Mouse (Mus musculus) forebrain, embryonic 16.5 days (tissue): ENCODE measurements around the gene Mpst. TPM values are rescaled to one million over a fixed set of nuclear protein-coding genes. Genes with fewer than 3 reads are reported as not detected.

Experiments used
- ATAC-seq: fragments of 200-750 bp; cut with Nextera tagmentation; 2 replicates; pipeline ENCODE4 v1.8.0; 2017; ENCODE audit warnings: mild to moderate bottlenecking, moderate library complexity
- H3K27ac ChIP-seq: fragments of 300-500 bp; sonication (generic); 2 replicates; pipeline ENCODE4 v1.5.1; 2014; ENCODE audit warnings: low read length, control low read depth
- H3K27me3 ChIP-seq: fragments of 300-500 bp; sonication (generic); replicated peaks from 2 replicates; pipeline ENCODE4 v1.6.1; 2014; ENCODE audit warnings: low read length; ENCODE audit not compliant: control insufficient read depth, insufficient read depth
- H3K36me3 ChIP-seq: fragments of 300-500 bp; sonication (generic); 2 replicates; pipeline ENCODE4 v1.6.1; 2014; ENCODE audit not compliant: control insufficient read depth, insufficient read depth
- H3K4me1 ChIP-seq: fragments of 300-500 bp; sonication (generic); replicated peaks from 2 replicates; pipeline ENCODE4 v1.6.1; 2014; ENCODE audit warnings: low read length; ENCODE audit not compliant: control insufficient read depth, insufficient read depth
- H3K4me2 ChIP-seq: fragments of 300-500 bp; sonication (generic); 2 replicates; pipeline ENCODE4 v1.6.1; 2014; ENCODE audit warnings: mild to moderate bottlenecking, low read length, control low read depth
- H3K4me3 ChIP-seq: fragments of 300-500 bp; sonication (generic); replicated peaks from 2 replicates; pipeline ENCODE4 v1.5.1; 2014; ENCODE audit warnings: mild to moderate bottlenecking, low read length, control low read depth
- H3K9ac ChIP-seq: fragments of 300-500 bp; sonication (generic); replicated peaks from 2 replicates; pipeline ENCODE4 v1.6.1; 2014; ENCODE audit warnings: low read depth, low read length, control low read depth
- H3K9me3 ChIP-seq: fragments of 300-500 bp; sonication (generic); 2 replicates; pipeline ENCODE4 v1.6.1; 2016; ENCODE audit warnings: low read length; ENCODE audit not compliant: control insufficient read depth
- WGBS: fragments of 180-500 bp; shearing (Covaris S2); extraction: QIAGEN DNeasy Blood & Tissue Kit; methylation state at CpG from one replicate; pipeline ENCODE4 v1.1.7; 2014; 5-methylcytosine and 5-hydroxymethylcytosine counted together
- polyA plus RNA-seq: library from polyadenylated mRNA; unstranded; fragments of >200 nt; fragmentation: Nextera tagmentation; extraction: Ambion mirVana; gene quantifications from 2 replicates; pipeline ENCODE4 v1.2.1, GENCODE M21; 2015

Mpst gene
- polyA plus RNA-seq, 1 experiment from 2014 or later = 5.0 TPM

- 53% methylated on average over 2 of the region's 2 CpGs for WGBS
These were observed 45.0 kb downstream of the Mpst start for GRCm38 (mm10) chr15:78451201-78451600.

GRCm38 (mm10) chr15:78452929-78453328 is 46.7 kb downstream of the Mpst start:
- no peak for ATAC-seq
- Histone ChIP-seq H3K4me1 (peaks cover 6% of the 10 kb centered on the region), H3K4me2 (no peak overlapping the region), H3K4me3 (no peak overlapping the region), H3K9ac (no peak overlapping the region), H3K9me3 (no peaks in the 10 kb centered on the region), H3K36me3 (no peaks in the 10 kb centered on the region), H3K27me3 (no peaks in the 10 kb centered on the region), H3K27ac (no peak overlapping the region)
- WGBS = 90% methylated on average over 3 of the region's 3 CpGs

More at GRCm38 (mm10) chr15:78451201-78451600, 45.0 kb downstream of the Mpst start:
- Histone ChIP-seq H3K4me2 (no peak overlapping the region), H3K9me3 (no peaks in the 10 kb centered on the region), H3K27me3 (no peaks in the 10 kb centered on the region), H3K36me3 (no peaks in the 10 kb centered on the region), H3K4me1 (peaks cover 9% of the 10 kb centered on the region), H3K27ac (no peak overlapping the region), H3K4me3 (no peak overlapping the region), H3K9ac (no peak overlapping the region)
- no peak for ATAC-seq

- no peak overlapping the region for H3K4me3 ChIP-seq
- no peaks in the 10 kb centered on the region for H3K9me3 ChIP-seq
- no peak for ATAC-seq
- H3K27ac ChIP-seq = no peak overlapping the region
- H3K4me2 ChIP-seq = no peak overlapping the region
- WGBS = 67% methylated on average over 4 of the region's 4 CpGs
- H3K4me1 ChIP-seq = no peaks in the 10 kb centered on the region
- no peaks in the 10 kb centered on the region for H3K27me3 ChIP-seq
- no peaks in the 10 kb centered on the region for H3K36me3 ChIP-seq
- no peak overlapping the region for H3K9ac ChIP-seq
These were observed 49.0 kb downstream of the Mpst start for GRCm38 (mm10) chr15:78455168-78455567.

DNA sequence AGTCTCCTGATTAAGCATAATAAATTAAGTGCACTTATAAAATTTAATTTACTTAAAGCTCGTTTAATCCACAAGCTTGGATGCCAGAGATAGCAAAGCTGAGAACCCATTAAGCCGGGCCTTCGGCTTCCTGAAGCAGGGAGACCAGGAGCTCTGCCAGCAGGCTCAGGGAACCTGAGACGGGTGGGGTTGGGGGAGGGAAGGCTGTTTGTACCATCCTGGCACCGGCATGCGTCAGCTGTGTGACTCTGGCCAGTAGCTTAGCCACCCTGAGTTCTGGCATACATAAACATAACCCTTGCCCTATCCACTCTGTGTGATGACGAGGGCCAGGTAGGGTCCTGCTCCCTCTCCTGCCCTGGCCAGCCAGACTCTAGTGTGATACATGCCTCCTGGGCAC is 49.8 kb downstream of the Mpst start:
- Histone ChIP-seq H3K27me3 (no peaks in the 10 kb centered on the region), H3K9ac (no peak overlapping the region), H3K9me3 (no peaks in the 10 kb centered on the region), H3K27ac (no peak overlapping the region), H3K4me1 (no peaks in the 10 kb centered on the region), H3K4me3 (no peak overlapping the region), H3K4me2 (no peak overlapping the region), H3K36me3 (no peaks in the 10 kb centered on the region)
- 35% methylated on average over 7 of the region's 7 CpGs for WGBS
- no peak for ATAC-seq

DNA sequence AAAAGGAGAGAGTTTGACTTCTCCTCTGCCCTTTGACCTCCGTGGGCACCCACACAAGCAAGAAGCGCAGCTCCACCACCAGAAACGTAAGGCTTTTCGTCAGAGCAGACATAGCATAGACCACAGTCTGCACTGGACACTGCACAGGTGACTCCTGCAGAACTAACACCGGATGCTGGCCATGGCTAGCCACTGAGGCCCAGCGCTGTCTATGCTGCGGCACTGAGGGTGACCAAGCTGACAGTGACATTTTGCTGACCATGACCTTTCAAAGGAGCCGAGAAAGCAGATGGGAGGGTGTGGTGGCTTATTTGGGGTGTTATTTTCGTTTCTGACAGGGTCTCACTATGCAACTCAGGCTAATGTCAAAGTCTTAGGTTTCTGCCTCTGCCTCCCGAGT is 51.0 kb downstream of the Mpst start:
- WGBS = 85% methylated on average over 10 of the region's 10 CpGs
- H3K27ac ChIP-seq = no peak overlapping the region
- H3K4me1 ChIP-seq = no peaks in the 10 kb centered on the region
- H3K9ac ChIP-seq = no peak overlapping the region
- ATAC-seq = no peak
- no peak overlapping the region for H3K4me3 ChIP-seq
- H3K9me3 ChIP-seq = no peaks in the 10 kb centered on the region
- H3K27me3 ChIP-seq = no peaks in the 10 kb centered on the region
- no peaks in the 10 kb centered on the region for H3K36me3 ChIP-seq
- no peak overlapping the region for H3K4me2 ChIP-seq

DNA sequence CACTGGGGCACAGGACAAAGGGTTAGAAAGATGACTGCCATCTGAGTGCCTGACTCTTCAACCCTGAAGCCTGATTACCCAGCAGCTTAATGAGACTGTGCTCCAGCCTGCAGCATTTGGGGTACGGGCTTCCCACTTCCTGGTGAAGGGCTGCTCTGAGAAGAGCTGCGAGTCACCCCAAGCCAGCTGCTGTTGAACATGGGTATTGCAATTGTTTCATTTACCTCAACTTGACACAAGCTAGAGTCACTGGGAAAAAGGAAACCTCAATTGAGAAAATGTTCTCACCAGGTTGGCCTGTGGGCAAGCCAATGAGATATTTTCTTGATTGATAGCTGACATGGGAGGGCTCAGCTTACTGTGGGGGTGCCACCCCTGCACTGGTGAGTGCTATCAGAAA is 56.8 kb downstream of the Mpst start:
- ATAC-seq = no peak
- Histone ChIP-seq H3K9ac (no peak overlapping the region), H3K36me3 (no peaks in the 10 kb centered on the region), H3K4me3 (no peak overlapping the region), H3K27ac (no peak overlapping the region), H3K27me3 (no peaks in the 10 kb centered on the region), H3K4me2 (no peak overlapping the region), H3K9me3 (no peaks in the 10 kb centered on the region), H3K4me1 (no peaks in the 10 kb centered on the region)
- 94% methylated on average over 2 of the region's 2 CpGs for WGBS

Other genes with a start within 250 kb of the Mpst start
- gene Ift27, start 232.3 kb upstream of the Mpst start, polyA plus RNA-seq = 113 and 114 TPM in 2 replicates
- not detected in 2 replicates for gene Pvalb, start 200.0 kb upstream of the Mpst start, polyA plus RNA-seq
- 0.53 and 0.83 TPM in 2 replicates for gene Ncf4, start 161.6 kb upstream of the Mpst start, polyA plus RNA-seq
- gene Csf2rb2, start 100.7 kb upstream of the Mpst start, polyA plus RNA-seq = 0.06 and 0.15 TPM in 2 replicates
- gene Csf2rb, start 80.7 kb upstream of the Mpst start, polyA plus RNA-seq = 0.27 and 0.65 TPM in 2 replicates
- not detected in 2 replicates for gene Tex33, start 10.5 kb upstream of the Mpst start, polyA plus RNA-seq
- 25.1 and 28.4 TPM in 2 replicates for gene Tst, start 509 bp upstream of the Mpst start, polyA plus RNA-seq
- gene Kctd17, start 22.1 kb downstream of the Mpst start, polyA plus RNA-seq = 105 and 141 TPM in 2 replicates
- 0.06 and 0.22 TPM in 2 replicates for gene Tmprss6, start 62.2 kb downstream of the Mpst start, polyA plus RNA-seq
- gene Il2rb, start 88.9 kb downstream of the Mpst start, polyA plus RNA-seq = not detected in 2 replicates
- gene C1qtnf6, start 125.0 kb downstream of the Mpst start, polyA plus RNA-seq = 5.6 and 6.4 TPM in 2 replicates
- gene Sstr3, start 138.3 kb downstream of the Mpst start, polyA plus RNA-seq = 1.1 and 1.8 TPM in 2 replicates
- 3.6 and 5.1 TPM in 2 replicates for gene Rac2, start 166.4 kb downstream of the Mpst start, polyA plus RNA-seq
- gene Cyth4, start 190.6 kb downstream of the Mpst start, polyA plus RNA-seq = 4.5 and 5.5 TPM in 2 replicates